Mouse (Mus musculus): ENCODE measurements around the gene 9130409I23Rik. TPM values are rescaled to one million over a fixed set of nuclear protein-coding genes. Genes with fewer than 3 reads are reported as not detected.

Gene 9130409I23Rik
- polyA plus RNA-seq (2011; ENCODE audit: insufficient read length, low read depth, missing spikeins) = not detected in 2 replicates

GRCm38 (mm10) chr1:181050937-181051336, at the start of gene 9130409I23Rik:
9130409I23Rik (plus strand) TSS chr1:181051237.
- H3K4me1 ChIP-seq (ENCODE audit: control insufficient read depth, insufficient read depth, low read length) = no peaks in the 10 kb centered on the region
- TF ChIP-seq POLR2A (IDR thresholded peaks at IDR 0.05; ENCODE audit: low read depth, low read length) (no peak), CTCF (IDR thresholded peaks at IDR 0.05; ENCODE audit: borderline replicate concordance, insufficient read depth, low read length) (no peak)
- H3K27ac ChIP-seq (ENCODE audit: insufficient read depth, low read length) = no peak within 1 kb of the TSS
- H3K4me3 ChIP-seq (ENCODE audit: insufficient read depth, low read length) = no peak within 1 kb of the TSS

- H3K4me1 ChIP-seq (ENCODE audit: control insufficient read depth, insufficient read depth, low read length) = no peaks in the 10 kb centered on the region
- TF ChIP-seq POLR2A (IDR thresholded peaks at IDR 0.05; ENCODE audit: low read depth, low read length) = no peak
- no peak for TF ChIP-seq CTCF (IDR thresholded peaks at IDR 0.05; ENCODE audit: borderline replicate concordance, insufficient read depth, low read length)
- no peak overlapping the region for H3K27ac ChIP-seq (ENCODE audit: insufficient read depth, low read length)
- H3K4me3 ChIP-seq (ENCODE audit: insufficient read depth, low read length) = no peak overlapping the region
These were observed 49.4 kb upstream of the 9130409I23Rik start for GRCm38 (mm10) chr1:181001621-181002020.

GRCm38 (mm10) chr1:181003790-181004189, 47.2 kb upstream of the 9130409I23Rik start:
- TF ChIP-seq POLR2A (IDR thresholded peaks at IDR 0.05; ENCODE audit: low read depth, low read length) (no peak), CTCF (IDR thresholded peaks at IDR 0.05; ENCODE audit: borderline replicate concordance, insufficient read depth, low read length) (no peak)
- Histone ChIP-seq H3K27ac (ENCODE audit: insufficient read depth, low read length) (no peak overlapping the region), H3K4me3 (ENCODE audit: insufficient read depth, low read length) (no peak overlapping the region), H3K4me1 (ENCODE audit: control insufficient read depth, insufficient read depth, low read length) (no peaks in the 10 kb centered on the region)

GRCm38 (mm10) chr1:181005331-181005730, 45.7 kb upstream of the 9130409I23Rik start:
- H3K4me3 ChIP-seq (ENCODE audit: insufficient read depth, low read length) = no peak overlapping the region
- TF ChIP-seq POLR2A (IDR thresholded peaks at IDR 0.05; ENCODE audit: low read depth, low read length) = no peak
- no peak for TF ChIP-seq CTCF (IDR thresholded peaks at IDR 0.05; ENCODE audit: borderline replicate concordance, insufficient read depth, low read length)
- H3K27ac ChIP-seq (ENCODE audit: insufficient read depth, low read length) = no peak overlapping the region
- peaks cover 8% of the 10 kb centered on the region for H3K4me1 ChIP-seq (ENCODE audit: control insufficient read depth, insufficient read depth, low read length)

GRCm38 (mm10) chr1:181007831-181008230, 43.2 kb upstream of the 9130409I23Rik start:
- Histone ChIP-seq H3K4me1 (ENCODE audit: control insufficient read depth, insufficient read depth, low read length) (peaks cover 12% of the 10 kb centered on the region), H3K27ac (ENCODE audit: insufficient read depth, low read length) (no peak overlapping the region), H3K4me3 (ENCODE audit: insufficient read depth, low read length) (no peak overlapping the region)
- TF ChIP-seq CTCF (IDR thresholded peaks at IDR 0.05; ENCODE audit: borderline replicate concordance, insufficient read depth, low read length) = no peak
- no peak for TF ChIP-seq POLR2A (IDR thresholded peaks at IDR 0.05; ENCODE audit: low read depth, low read length)

GRCm38 (mm10) chr1:181008266-181008665, 42.8 kb upstream of the 9130409I23Rik start:
- Histone ChIP-seq H3K4me3 (ENCODE audit: insufficient read depth, low read length) (no peak overlapping the region), H3K4me1 (ENCODE audit: control insufficient read depth, insufficient read depth, low read length) (peaks cover 12% of the 10 kb centered on the region), H3K27ac (ENCODE audit: insufficient read depth, low read length) (no peak overlapping the region)
- no peak for TF ChIP-seq POLR2A (IDR thresholded peaks at IDR 0.05; ENCODE audit: low read depth, low read length)
- no peak for TF ChIP-seq CTCF (IDR thresholded peaks at IDR 0.05; ENCODE audit: borderline replicate concordance, insufficient read depth, low read length)

- Histone ChIP-seq H3K4me1 (ENCODE audit: control insufficient read depth, insufficient read depth, low read length) (peaks cover 12% of the 10 kb centered on the region), H3K27ac (ENCODE audit: insufficient read depth, low read length) (peak overlapping the region; percentile 48; the same call in 1 of the 2 replicates), H3K4me3 (ENCODE audit: insufficient read depth, low read length) (no peak overlapping the region)
- TF ChIP-seq POLR2A (IDR thresholded peaks at IDR 0.05; ENCODE audit: low read depth, low read length) (no peak), CTCF (IDR thresholded peaks at IDR 0.05; ENCODE audit: borderline replicate concordance, insufficient read depth, low read length) (no peak)
These were observed 41.9 kb upstream of the 9130409I23Rik start for GRCm38 (mm10) chr1:181009011-181009590.

- peak; percentile 26; the same call in 1 of the 2 replicates for TF ChIP-seq POLR2A (IDR thresholded peaks at IDR 0.05; ENCODE audit: low read depth, low read length)
- TF ChIP-seq CTCF (IDR thresholded peaks at IDR 0.05; ENCODE audit: borderline replicate concordance, insufficient read depth, low read length) = no peak
- H3K4me3 ChIP-seq (ENCODE audit: insufficient read depth, low read length) = no peak overlapping the region
- peaks cover 14% of the 10 kb centered on the region for H3K4me1 ChIP-seq (ENCODE audit: control insufficient read depth, insufficient read depth, low read length)
- peak overlapping the region; percentile 48 for H3K27ac ChIP-seq (ENCODE audit: insufficient read depth, low read length)
These were observed 41.3 kb upstream of the 9130409I23Rik start for GRCm38 (mm10) chr1:181009754-181010153.

- TF ChIP-seq POLR2A (IDR thresholded peaks at IDR 0.05; ENCODE audit: low read depth, low read length) (no peak), CTCF (IDR thresholded peaks at IDR 0.05; ENCODE audit: borderline replicate concordance, insufficient read depth, low read length) (no peak)
- Histone ChIP-seq H3K4me1 (ENCODE audit: control insufficient read depth, insufficient read depth, low read length) (peaks cover 17% of the 10 kb centered on the region), H3K4me3 (ENCODE audit: insufficient read depth, low read length) (no peak overlapping the region), H3K27ac (ENCODE audit: insufficient read depth, low read length) (peak overlapping the region; percentile 43)
These were observed 40.7 kb upstream of the 9130409I23Rik start for GRCm38 (mm10) chr1:181010171-181010932.

GRCm38 (mm10) chr1:181011601-181012000, 39.4 kb upstream of the 9130409I23Rik start:
- no peak overlapping the region for H3K4me3 ChIP-seq (ENCODE audit: insufficient read depth, low read length)
- TF ChIP-seq CTCF (IDR thresholded peaks at IDR 0.05; ENCODE audit: borderline replicate concordance, insufficient read depth, low read length) (no peak), POLR2A (IDR thresholded peaks at IDR 0.05; ENCODE audit: low read depth, low read length) (no peak)
- peaks cover 20% of the 10 kb centered on the region for H3K4me1 ChIP-seq (ENCODE audit: control insufficient read depth, insufficient read depth, low read length)
- no peak overlapping the region for H3K27ac ChIP-seq (ENCODE audit: insufficient read depth, low read length)
